Mouse (Mus musculus) hindbrain, postnatal 0 days (tissue): ENCODE results near the gene Slc7a5. TPM values are rescaled to one million over a fixed set of nuclear protein-coding genes. Genes with fewer than 3 reads are reported as not detected.
A peak's percentile ranks its signal among the peaks of the same experiment; 100 is the strongest.

Experiments used
- ATAC-seq: fragments of 200-750 bp; cut with Nextera tagmentation; 2 replicates; pipeline ENCODE4 v1.8.0; 2017; ENCODE audit warnings: mild to moderate bottlenecking, moderate TSS enrichment, moderate library complexity
- DNase-seq: peaks from one replicate; pipeline ENCODE4 v3.0.0-alpha.2; 2015; ENCODE audit warnings: low spot score
- H3K27ac ChIP-seq: fragments of 300-500 bp; sonication (generic); 2 replicates; pipeline ENCODE4 v1.5.1; 2014; ENCODE audit warnings: mild to moderate bottlenecking
- H3K27me3 ChIP-seq: fragments of 300-500 bp; sonication (generic); 2 replicates; pipeline ENCODE4 v1.6.1; 2014; ENCODE audit warnings: low read length, mixed read lengths; ENCODE audit not compliant: insufficient read depth
- H3K36me3 ChIP-seq: fragments of 300-500 bp; sonication (generic); 2 replicates; pipeline ENCODE4 v1.6.1; 2014; ENCODE audit warnings: low read length, mixed read lengths; ENCODE audit not compliant: insufficient read depth
- H3K4me1 ChIP-seq: fragments of 300-500 bp; sonication (generic); 2 replicates; pipeline ENCODE4 v1.6.1; 2014; ENCODE audit warnings: antibody characterized with exemption, low read length, mixed read lengths; ENCODE audit not compliant: insufficient read depth
- H3K4me2 ChIP-seq: fragments of 300-500 bp; sonication (generic); 2 replicates; pipeline ENCODE4 v1.6.1; 2014; ENCODE audit warnings: low read depth, mild to moderate bottlenecking, low read length, moderate library complexity, mixed read lengths
- H3K4me3 ChIP-seq: fragments of 300-500 bp; sonication (generic); 2 replicates; pipeline ENCODE4 v1.5.1; 2014; ENCODE audit warnings: low read length
- H3K9ac ChIP-seq: fragments of 300-500 bp; sonication (generic); replicated peaks from 2 replicates; pipeline ENCODE4 v1.6.1; 2014; ENCODE audit warnings: mild to moderate bottlenecking, low read length, moderate library complexity, mixed read lengths
- H3K9me3 ChIP-seq: fragments of 300-500 bp; sonication (generic); 2 replicates; pipeline ENCODE4 v1.6.1; 2016; ENCODE audit warnings: low read length, mixed read lengths
- CTCF ChIP-seq: IDR thresholded peaks from 2 replicates; pipeline ENCODE4 v1.5.1; 2016; ENCODE audit warnings: antibody characterized with exemption, control low read depth, low read depth
- WGBS: fragments of 180-500 bp; shearing (Covaris S2); extraction: QIAGEN DNeasy Blood & Tissue Kit; methylation state at CpG from one replicate; pipeline ENCODE4 v1.1.7; 2014; 5-methylcytosine and 5-hydroxymethylcytosine counted together
- polyA plus RNA-seq: library from polyadenylated mRNA; unstranded; fragments of >200 nt; fragmentation: Nextera tagmentation; extraction: Ambion mirVana; gene quantifications from 2 replicates; pipeline ENCODE4 v1.2.1, GENCODE M21; 2015
- total RNA-seq: library from RNA; depleted of rRNA; stranded (reverse); fragments of >200 nt; gene quantifications from 2 replicates; pipeline ENCODE4 v1.2.3, GENCODE M21; 2014

Gene Slc7a5
- total and polyA plus RNA-seq, 2 experiments from 2014 or later: 72.1 to 148 TPM

- no peak overlapping the region for H3K27ac ChIP-seq
- no peak overlapping the region; the same call in 1 of the 2 replicates for H3K9ac ChIP-seq
- H3K27me3 ChIP-seq: no peaks in the 10 kb centered on the region
- no peak for DNase-seq
- H3K4me3 ChIP-seq: no peak overlapping the region
- peaks cover 17% of the 10 kb centered on the region; the same call in 1 of the 2 replicates for H3K36me3 ChIP-seq
- H3K4me1 ChIP-seq: peaks cover 26% of the 10 kb centered on the region; the same call in 1 of the 2 replicates
- ATAC-seq: no peak
- 0 out of 2 replicates have a peak overlapping the region, but pooled peaks have one; percentile 8 for H3K4me2 ChIP-seq
- H3K9me3 ChIP-seq: no peaks in the 10 kb centered on the region
- WGBS: 27% methylated on average over 12 of the region's 12 CpGs
- no peak for TF ChIP-seq CTCF
Observed at GRCm38 (mm10) chr8:121896476-121897145, 10.9 kb downstream of the Slc7a5 start.

- ATAC-seq (no peak), DNase-seq (peak; percentile 59)
- no peak overlapping the region for H3K4me3 ChIP-seq
- 49% methylated on average over 7 of the region's 7 CpGs for WGBS
- 0 out of 2 replicates have a peak overlapping the region, but pooled peaks have one; percentile 8 for H3K4me2 ChIP-seq
- H3K36me3 ChIP-seq: peaks cover 17% of the 10 kb centered on the region; the same call in 1 of the 2 replicates
- peaks cover 24% of the 10 kb centered on the region; the same call in 1 of the 2 replicates for H3K4me1 ChIP-seq
- no peak overlapping the region; the same call in 1 of the 2 replicates for H3K9ac ChIP-seq
- no peaks in the 10 kb centered on the region for H3K9me3 ChIP-seq
- no peaks in the 10 kb centered on the region for H3K27me3 ChIP-seq
- no peak overlapping the region for H3K27ac ChIP-seq
- TF ChIP-seq CTCF: no peak
Observed at GRCm38 (mm10) chr8:121895910-121896309, 11.6 kb downstream of the Slc7a5 start.

- 51% methylated on average over 5 of the region's 5 CpGs for WGBS
- TF ChIP-seq CTCF: no peak
Observed at GRCm38 (mm10) chr8:121892875-121893274, 14.6 kb downstream of the Slc7a5 start.

GRCm38 (mm10) chr8:121889810-121890785, 17.4 kb downstream of the Slc7a5 start:
- WGBS: 74% methylated on average over 15 of the region's 15 CpGs
- no peak overlapping the region for H3K9ac ChIP-seq
- no peak for TF ChIP-seq CTCF
- DNase-seq: no peak
- H3K4me2 ChIP-seq: no peak overlapping the region
- H3K36me3 ChIP-seq: peaks cover 35% of the 10 kb centered on the region
- no peak for ATAC-seq
- no peaks in the 10 kb centered on the region for H3K27me3 ChIP-seq
- no peak overlapping the region for H3K27ac ChIP-seq
- H3K4me3 ChIP-seq: no peak overlapping the region
- no peaks in the 10 kb centered on the region; the same call in 1 of the 2 replicates for H3K4me1 ChIP-seq
- no peaks in the 10 kb centered on the region for H3K9me3 ChIP-seq

More at GRCm38 (mm10) chr8:121892875-121893274, 14.6 kb downstream of the Slc7a5 start:
- Histone ChIP-seq H3K27ac (no peak overlapping the region), H3K9ac (no peak overlapping the region), H3K4me2 (no peak overlapping the region), H3K27me3 (no peaks in the 10 kb centered on the region), H3K9me3 (no peaks in the 10 kb centered on the region), H3K4me3 (no peak overlapping the region), H3K4me1 (peaks cover 15% of the 10 kb centered on the region; the same call in 1 of the 2 replicates), H3K36me3 (peaks cover 21% of the 10 kb centered on the region; the same call in 1 of the 2 replicates)
- peak; percentile 53 for DNase-seq
- peak; percentile 30; the same call in 1 of the 2 replicates for ATAC-seq

- Histone ChIP-seq H3K27me3 (no peaks in the 10 kb centered on the region), H3K9me3 (no peaks in the 10 kb centered on the region), H3K4me3 (no peak overlapping the region), H3K4me2 (no peak overlapping the region), H3K9ac (no peak overlapping the region), H3K4me1 (peaks cover 2% of the 10 kb centered on the region; the same call in 1 of the 2 replicates), H3K27ac (no peak overlapping the region), H3K36me3 (peaks cover 36% of the 10 kb centered on the region)
- DNase-seq (no peak), ATAC-seq (no peak)
- WGBS: 100% methylated on average over 1 of the region's 1 CpGs
- no peak for TF ChIP-seq CTCF
Observed at GRCm38 (mm10) chr8:121889317-121889716, 18.2 kb downstream of the Slc7a5 start.

GRCm38 (mm10) chr8:121887547-121887946, 19.9 kb downstream of the Slc7a5 start:
- Histone ChIP-seq H3K4me1 (peaks cover 3% of the 10 kb centered on the region; the same call in 1 of the 2 replicates), H3K9me3 (no peaks in the 10 kb centered on the region), H3K36me3 (peaks cover 53% of the 10 kb centered on the region), H3K4me2 (no peak overlapping the region), H3K27me3 (no peaks in the 10 kb centered on the region), H3K27ac (no peak overlapping the region), H3K4me3 (no peak overlapping the region), H3K9ac (no peak overlapping the region)
- DNase-seq (no peak), ATAC-seq (no peak)
- WGBS: 71% methylated on average over 1 of the region's 1 CpGs
- no peak for TF ChIP-seq CTCF
